Mouse (Mus musculus) lung, embryonic 14.5 days (tissue): ENCODE results near the gene Sfrp5. TPM values are rescaled to one million over a fixed set of nuclear protein-coding genes. Genes with fewer than 3 reads are reported as not detected.

ENCODE experiments used
- ATAC-seq: fragments of 200-750 bp; cut with Nextera tagmentation; 2 replicates; pipeline ENCODE4 v1.8.0; 2017; ENCODE audit warnings: mild to moderate bottlenecking, moderate TSS enrichment, moderate library complexity; ENCODE audit not compliant: insufficient read depth
- DNase-seq: peaks from one replicate; pipeline ENCODE4 v3.0.0-alpha.2; 2015
- H3K27ac ChIP-seq: fragments of 300-500 bp; sonication (generic); 2 replicates; pipeline ENCODE4 v1.5.1; 2014; ENCODE audit warnings: low read depth, mild to moderate bottlenecking, moderate library complexity
- H3K27me3 ChIP-seq: fragments of 300-500 bp; sonication (generic); 2 replicates; pipeline ENCODE4 v1.6.1; 2014; ENCODE audit warnings: low read length, control low read depth; ENCODE audit not compliant: insufficient read depth
- H3K36me3 ChIP-seq: fragments of 300-500 bp; sonication (generic); 2 replicates; pipeline ENCODE4 v1.6.1; 2014; ENCODE audit warnings: control low read depth; ENCODE audit not compliant: insufficient read depth
- H3K4me1 ChIP-seq: fragments of 300-500 bp; sonication (generic); 2 replicates; pipeline ENCODE4 v1.6.1; 2014; ENCODE audit warnings: antibody characterized with exemption, control low read depth; ENCODE audit not compliant: insufficient read depth
- H3K4me2 ChIP-seq: fragments of 300-500 bp; sonication (generic); 2 replicates; pipeline ENCODE4 v1.6.1; 2014; ENCODE audit warnings: mild to moderate bottlenecking
- H3K4me3 ChIP-seq: fragments of 300-500 bp; sonication (generic); 2 replicates; pipeline ENCODE4 v1.5.1; 2014; ENCODE audit warnings: low read depth, low read length
- H3K9ac ChIP-seq: fragments of 300-500 bp; sonication (generic); 2 replicates; pipeline ENCODE4 v1.6.1; 2014
- H3K9me3 ChIP-seq: fragments of 300-500 bp; sonication (generic); 2 replicates; pipeline ENCODE4 v1.6.1; 2016; ENCODE audit warnings: low read depth, low read length, control low read depth
- CTCF ChIP-seq: IDR thresholded peaks from 2 replicates; pipeline ENCODE4 v1.5.1; 2016; ENCODE audit warnings: antibody characterized with exemption, low read depth
- WGBS: fragments of 180-500 bp; shearing (Covaris S2); extraction: QIAGEN DNeasy Blood & Tissue Kit; methylation state at CpG from one replicate; pipeline ENCODE4 v1.1.7; 2014; 5-methylcytosine and 5-hydroxymethylcytosine counted together
- polyA plus RNA-seq: library from polyadenylated mRNA; unstranded; fragments of >200 nt; fragmentation: Nextera tagmentation; extraction: Ambion mirVana; gene quantifications from 2 replicates; pipeline ENCODE4 v1.2.1, GENCODE M21; 2014

The Sfrp5 gene
- polyA plus RNA-seq, 1 experiment from 2014 or later: 0.28 TPM

GRCm38 (mm10) chr19:42197066-42197465 lies 5.0 kb downstream of the Sfrp5 start:
- ATAC-seq: no peak
- no peak overlapping the region for H3K9ac ChIP-seq
- 55% methylated on average over 4 of the region's 4 CpGs for WGBS
- H3K27ac ChIP-seq: peak overlapping the region; percentile 67; the same call in 1 of the 2 replicates
- peak; percentile 26 for DNase-seq
- no peak; the same call in 1 of the 2 replicates for TF ChIP-seq CTCF
- H3K36me3 ChIP-seq: peaks cover under 1% of the 10 kb centered on the region; the same call in 1 of the 2 replicates
- no peaks in the 10 kb centered on the region for H3K4me1 ChIP-seq
- H3K27me3 ChIP-seq: peaks cover 34% of the 10 kb centered on the region
- H3K9me3 ChIP-seq: no peaks in the 10 kb centered on the region
- H3K4me3 ChIP-seq: no peak overlapping the region
- H3K4me2 ChIP-seq: no peak overlapping the region

- no peak overlapping the region for H3K4me2 ChIP-seq
Observed at GRCm38 (mm10) chr19:42196378-42196777, 5.7 kb downstream of the Sfrp5 start.

GRCm38 (mm10) chr19:42193311-42193710 lies 8.7 kb downstream of the Sfrp5 start:
- no peaks in the 10 kb centered on the region for H3K9me3 ChIP-seq
- ATAC-seq (0 out of 2 replicates have a peak, but pooled peaks have one; percentile 15), DNase-seq (no peak)
- H3K4me2 ChIP-seq: no peak overlapping the region
- H3K9ac ChIP-seq: no peak overlapping the region
- WGBS: 39% methylated on average over 2 of the region's 2 CpGs
- no peak overlapping the region for H3K27ac ChIP-seq
- peaks cover 16% of the 10 kb centered on the region; the same call in 1 of the 2 replicates for H3K36me3 ChIP-seq
- no peak for TF ChIP-seq CTCF
- H3K27me3 ChIP-seq: no peaks in the 10 kb centered on the region
- H3K4me1 ChIP-seq: no peaks in the 10 kb centered on the region
- H3K4me3 ChIP-seq: no peak overlapping the region

More at GRCm38 (mm10) chr19:42196378-42196777, 5.7 kb downstream of the Sfrp5 start:
- H3K9ac ChIP-seq: no peak overlapping the region
- H3K9me3 ChIP-seq: no peaks in the 10 kb centered on the region
- peaks cover 8% of the 10 kb centered on the region; the same call in 1 of the 2 replicates for H3K36me3 ChIP-seq
- peak; percentile 46; the same call in 1 of the 2 replicates for ATAC-seq
- peak; percentile 20 for DNase-seq
- no peak overlapping the region for H3K4me3 ChIP-seq
- TF ChIP-seq CTCF: no peak
- peaks cover 27% of the 10 kb centered on the region for H3K27me3 ChIP-seq
- 36% methylated on average over 4 of the region's 4 CpGs for WGBS
- peak overlapping the region; percentile 67 for H3K27ac ChIP-seq
- H3K4me1 ChIP-seq: no peaks in the 10 kb centered on the region

- Histone ChIP-seq H3K27me3 (no peaks in the 10 kb centered on the region), H3K4me1 (no peaks in the 10 kb centered on the region), H3K4me2 (no peak overlapping the region), H3K4me3 (no peak overlapping the region), H3K36me3 (peaks cover 18% of the 10 kb centered on the region; the same call in 1 of the 2 replicates), H3K27ac (no peak overlapping the region), H3K9ac (no peak overlapping the region), H3K9me3 (no peaks in the 10 kb centered on the region)
- whole genome bisulfite sequencing: 28% methylated on average over 5 of the region's 5 CpGs
- peak; percentile 14; the same call in 1 of the 2 replicates for ATAC-seq
- peak; percentile 88 for TF ChIP-seq CTCF
- peak; percentile 79 for DNase-seq
Observed at GRCm38 (mm10) chr19:42190494-42190893, 11.6 kb downstream of the Sfrp5 start.

GRCm38 (mm10) chr19:42189735-42190134 lies 12.3 kb downstream of the Sfrp5 start:
- Histone ChIP-seq H3K36me3 (peaks cover 19% of the 10 kb centered on the region; the same call in 1 of the 2 replicates), H3K4me2 (no peak overlapping the region), H3K27me3 (no peaks in the 10 kb centered on the region), H3K9ac (no peak overlapping the region), H3K4me3 (no peak overlapping the region), H3K9me3 (no peaks in the 10 kb centered on the region), H3K4me1 (no peaks in the 10 kb centered on the region), H3K27ac (no peak overlapping the region)
- WGBS: 58% methylated on average over 4 of the region's 4 CpGs
- DNase-seq (no peak), ATAC-seq (no peak)
- TF ChIP-seq CTCF: no peak

GRCm38 (mm10) chr19:42182673-42183072 lies 19.4 kb downstream of the Sfrp5 start:
- Histone ChIP-seq H3K4me3 (no peak overlapping the region), H3K4me1 (no peaks in the 10 kb centered on the region), H3K27me3 (no peaks in the 10 kb centered on the region), H3K36me3 (peaks cover 23% of the 10 kb centered on the region; the same call in 1 of the 2 replicates), H3K9me3 (no peaks in the 10 kb centered on the region), H3K4me2 (no peak overlapping the region), H3K27ac (no peak overlapping the region), H3K9ac (no peak overlapping the region)
- whole genome bisulfite sequencing: 49% methylated on average over 6 of the region's 6 CpGs
- peak; percentile 30 for DNase-seq
- ATAC-seq: no peak
- TF ChIP-seq CTCF: peak; percentile 67

- Histone ChIP-seq H3K36me3 (peaks cover 20% of the 10 kb centered on the region; the same call in 1 of the 2 replicates), H3K27ac (no peak overlapping the region), H3K4me1 (no peaks in the 10 kb centered on the region), H3K9me3 (no peaks in the 10 kb centered on the region), H3K4me2 (no peak overlapping the region), H3K4me3 (no peak overlapping the region), H3K9ac (no peak overlapping the region), H3K27me3 (no peaks in the 10 kb centered on the region)
- WGBS: 88% methylated on average over 14 of the region's 14 CpGs
- no peak for ATAC-seq
- DNase-seq: no peak
- TF ChIP-seq CTCF: no peak
Observed at GRCm38 (mm10) chr19:42179356-42179755, 22.7 kb downstream of the Sfrp5 start.
